Mouse (Mus musculus) embryonic fibroblast, embryonic 13.5 days (primary cell): ENCODE data around the gene Pde5a. TPM values are rescaled to one million over a fixed set of nuclear protein-coding genes. Genes with fewer than 3 reads are reported as not detected.

Experiments used
- H3K27ac ChIP-seq: 2 replicates; pipeline ENCODE4 v1.5.1; 2012; ENCODE audit warnings: low read length, control low read depth, inconsistent platforms; ENCODE audit not compliant: insufficient read depth
- H3K4me1 ChIP-seq: 2 replicates; pipeline ENCODE4 v1.6.1; 2011; ENCODE audit warnings: low read length; ENCODE audit not compliant: control insufficient read depth, insufficient read depth
- H3K4me3 ChIP-seq: 2 replicates; pipeline ENCODE4 v1.5.1; 2011; ENCODE audit warnings: mild to moderate bottlenecking, control low read depth, low read length; ENCODE audit not compliant: insufficient read depth
- CTCF ChIP-seq: IDR thresholded peaks from 2 replicates; pipeline ENCODE4 v1.5.1; 2011; ENCODE audit warnings: mild to moderate bottlenecking, control low read depth, low read length, moderate library complexity, borderline replicate concordance; ENCODE audit not compliant: insufficient read depth
- POLR2A ChIP-seq: IDR thresholded peaks from 2 replicates; pipeline ENCODE4 v1.6.1; 2011; ENCODE audit warnings: low read depth, mild to moderate bottlenecking, control low read depth, low read length, moderate library complexity
- polyA plus RNA-seq: library from polyadenylated mRNA; stranded (reverse); fragments of >200 nt; gene quantifications from 2 replicates; pipeline ENCODE4 v1.2.4, GENCODE M21; 2011; ENCODE audit warnings: low read depth; ENCODE audit not compliant: missing spikeins, insufficient read length

The Pde5a gene
- polyA plus RNA-seq, 1 experiment, result 12.2 TPM

DNA sequence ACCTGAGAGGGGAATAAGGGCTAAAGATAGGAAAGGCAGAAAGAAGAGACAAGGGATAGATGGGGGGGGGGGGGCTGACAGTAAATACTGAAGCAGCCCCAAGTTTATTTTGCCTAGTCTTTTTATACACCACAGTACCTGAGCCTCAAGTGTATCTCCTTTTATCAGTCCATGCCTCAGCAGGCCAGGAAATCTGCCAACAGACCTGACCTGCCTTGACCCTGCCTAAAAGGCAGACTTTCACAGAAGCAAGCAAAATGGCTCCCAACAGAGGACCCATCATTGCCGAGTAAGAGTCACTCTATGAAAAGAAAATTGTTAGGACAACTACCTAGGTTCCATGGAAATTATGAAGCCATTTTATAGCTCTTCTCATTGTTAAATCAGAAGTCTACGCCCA, 179.1 kb downstream of the Pde5a start:
- Histone ChIP-seq H3K4me3 (no peak overlapping the region), H3K27ac (no peak overlapping the region), H3K4me1 (no peaks in the 10 kb centered on the region)
- TF ChIP-seq CTCF, result no peak
- TF ChIP-seq POLR2A, result no peak

Other genes starting within 250 kb of the Pde5a start
- 42.6 and 65.4 TPM in 2 replicates for gene Fnbp1l, start 109.2 kb upstream of the Pde5a start, polyA plus RNA-seq
- not detected in 2 replicates for gene Fabp2, start 166.1 kb downstream of the Pde5a start, polyA plus RNA-seq
- not detected in 2 replicates for gene Gm10959, start 190.4 kb downstream of the Pde5a start, polyA plus RNA-seq
- 72.3 and 85.7 TPM in 2 replicates for gene 1810037I17Rik, start 195.3 kb downstream of the Pde5a start, polyA plus RNA-seq